Mouse (Mus musculus) ovary, adult 18-20 months (tissue): ENCODE data around the gene Pgrmc1.

ENCODE experiments used
- DNase-seq: peaks from one replicate; pipeline ENCODE4 v3.0.0; 2022; ENCODE audit warnings: low spot score, mixed read lengths

The Pgrmc1 gene

GRCm38 (mm10) chrX:36604040-36604439 lies 6.0 kb downstream of the Pgrmc1 start:
- DNase-seq, result no peak

GRCm38 (mm10) chrX:36609117-36609516 lies 11.1 kb downstream of the Pgrmc1 start:
- DNase-seq, result no peak

- no peak for DNase-seq
These were observed 30.1 kb downstream of the Pgrmc1 start for GRCm38 (mm10) chrX:36628102-36628501.

- DNase-seq, result no peak
These were observed 32.8 kb downstream of the Pgrmc1 start for GRCm38 (mm10) chrX:36630771-36631170.

GRCm38 (mm10) chrX:36640046-36640445 lies 42.0 kb downstream of the Pgrmc1 start:
- no peak for DNase-seq

GRCm38 (mm10) chrX:36644657-36645551 lies 46.9 kb downstream of the Pgrmc1 start, which contains the start of gene Akap17b:
Gene Akap17b (minus strand): TSS chrX:36645395.
- DNase-seq, result peak; percentile 77
